Mouse (Mus musculus) CH12.LX (cell line): Measurements from ENCODE around the gene Fpgs. TPM values are rescaled to one million over a fixed set of nuclear protein-coding genes. Genes with fewer than 3 reads are reported as not detected.

Experiments used
- DNase-seq: peaks from one replicate; pipeline ENCODE4 v3.0.0-alpha.2; 2013; ENCODE audit errors: extremely low read depth
- H3K27ac ChIP-seq: 2 replicates; pipeline ENCODE4 v1.5.1; 2012; ENCODE audit warnings: low read depth, mild to moderate bottlenecking, control low read depth, moderate library complexity; ENCODE audit not compliant: insufficient read depth
- H3K27me3 ChIP-seq: replicated peaks from 2 replicates; pipeline ENCODE3; 2012; ENCODE audit warnings: inconsistent platforms
- H3K36me3 ChIP-seq, 2 experiments: replicated peaks in 1 of 2; 2 replicates each; pipeline versions ENCODE3 to v1.6.1; 2012; ENCODE audit warnings: inconsistent platforms in 1 of 2, low read length in 1 of 2, mild to moderate bottlenecking in 1 of 2, mixed read lengths in 1 of 2, moderate library complexity in 1 of 2; ENCODE audit not compliant: control insufficient read depth in 1 of 2, insufficient read depth in 1 of 2
- H3K4me1 ChIP-seq, 2 experiments: 2 replicates each; pipeline ENCODE4 v1.6.1; 2012; ENCODE audit warnings: inconsistent platforms in 1 of 2, moderate library complexity in 1 of 2; ENCODE audit not compliant: insufficient read depth in 2 of 2, control insufficient read depth in 1 of 2
- H3K4me2 ChIP-seq: 2 replicates; pipeline ENCODE4 v1.6.1; 2012; ENCODE audit warnings: low read depth, mild to moderate bottlenecking, control low read depth; ENCODE audit not compliant: poor library complexity, insufficient read depth, severe bottlenecking
- H3K4me3 ChIP-seq, 3 experiments: fragments of 150-350 bp in 1 of 3; sonication (generic) in 1 of 3; replicated peaks in 1 of 3; 2 replicates each; pipeline versions ENCODE3 to v1.5.1; 2011 to 2012; ENCODE audit warnings: low read depth in 2 of 3, low read length in 2 of 3, mild to moderate bottlenecking in 2 of 3, moderate library complexity in 2 of 3, control low read depth in 1 of 3, improper control_type of control experiment in 1 of 3, inconsistent platforms in 1 of 3, mixed read lengths in 1 of 3; ENCODE audit not compliant: poor library complexity in 1 of 3
- H3K79me2 ChIP-seq: replicated peaks from 2 replicates; pipeline ENCODE4 v1.6.1; 2012; ENCODE audit warnings: mild to moderate bottlenecking, moderate library complexity; ENCODE audit not compliant: control insufficient read depth, poor library complexity, insufficient read depth, severe bottlenecking; ENCODE audit errors: extremely low read depth
- H3K9ac ChIP-seq: 2 replicates; pipeline ENCODE4 v1.6.1; 2012; ENCODE audit warnings: low read depth, mild to moderate bottlenecking, control low read depth, moderate library complexity; ENCODE audit not compliant: insufficient read depth
- H3K9me3 ChIP-seq: replicated peaks from 2 replicates; pipeline ENCODE3; 2012; ENCODE audit warnings: low read length, inconsistent platforms, mixed read lengths
- CHD1 ChIP-seq: IDR thresholded peaks from 2 replicates; pipeline ENCODE4 v1.6.1; 2012; ENCODE audit warnings: low read depth, low read length, improper control_type of control experiment, inconsistent platforms
- CHD2 ChIP-seq: IDR thresholded peaks from 2 replicates; pipeline ENCODE4 v1.6.1; 2011; ENCODE audit warnings: low read length, improper control_type of control experiment
- CTCF ChIP-seq, 2 experiments: IDR thresholded peaks in 1 of 2; conservative IDR thresholded peaks in 1 of 2; 2 replicates each; pipeline ENCODE4 v1.5.1; 2011 to 2012; ENCODE audit warnings: low read depth in 2 of 2, low read length in 2 of 2, improper control_type of control experiment in 1 of 2, inconsistent platforms in 1 of 2, mild to moderate bottlenecking in 1 of 2, moderate library complexity in 1 of 2
- ETS1 ChIP-seq: conservative IDR thresholded peaks from 2 replicates; pipeline ENCODE4 v1.6.1; 2012; ENCODE audit warnings: low read depth, mild to moderate bottlenecking, inconsistent platforms, low read length, improper control_type of control experiment, moderate library complexity
- GABPA ChIP-seq: IDR thresholded peaks from 2 replicates; pipeline ENCODE4 v1.6.1; 2012; ENCODE audit warnings: low read depth, low read length, improper control_type of control experiment, inconsistent platforms; ENCODE audit not compliant: insufficient replicate concordance
- IRF4 ChIP-seq: IDR thresholded peaks from 2 replicates; pipeline ENCODE4 v1.6.1; 2014; ENCODE audit warnings: low read depth, mild to moderate bottlenecking, inconsistent platforms, low read length, improper control_type of control experiment
- JUND ChIP-seq: conservative IDR thresholded peaks from 2 replicates; pipeline ENCODE4 v1.6.1; 2011; ENCODE audit warnings: low read depth, low read length, improper control_type of control experiment
- MAX ChIP-seq: IDR thresholded peaks from 2 replicates; pipeline ENCODE4 v1.6.1; 2011; ENCODE audit warnings: low read length, improper control_type of control experiment
- MEF2A ChIP-seq: IDR thresholded peaks from 2 replicates; pipeline ENCODE4 v1.6.1; 2014; ENCODE audit warnings: low read depth, mild to moderate bottlenecking, inconsistent platforms, low read length, improper control_type of control experiment, borderline replicate concordance
- NELFE ChIP-seq: IDR thresholded peaks from 2 replicates; pipeline ENCODE4 v1.6.1; 2011; ENCODE audit warnings: low read depth, low read length, improper control_type of control experiment
- NRF1 ChIP-seq: IDR thresholded peaks from 2 replicates; pipeline ENCODE4 v1.6.1; 2014; ENCODE audit warnings: low read depth, mild to moderate bottlenecking, inconsistent platforms, low read length, improper control_type of control experiment, moderate library complexity
- PAX5 ChIP-seq: IDR thresholded peaks from 2 replicates; pipeline ENCODE4 v1.6.1; 2012; ENCODE audit warnings: low read length, inconsistent platforms, mixed read lengths
- POLR2A ChIP-seq: IDR thresholded peaks from 2 replicates; pipeline ENCODE4 v1.6.1; 2011; ENCODE audit warnings: low read depth, mild to moderate bottlenecking, improper control_type of control experiment, low read length
- RCOR1 ChIP-seq: conservative IDR thresholded peaks from 2 replicates; pipeline ENCODE4 v1.6.1; 2012; ENCODE audit warnings: low read depth, mild to moderate bottlenecking, inconsistent platforms, low read length, improper control_type of control experiment
- UBTF ChIP-seq: IDR thresholded peaks from 2 replicates; pipeline ENCODE4 v1.6.1; 2012; ENCODE audit warnings: low read depth, mild to moderate bottlenecking, inconsistent platforms, low read length, improper control_type of control experiment, moderate library complexity
- USF1 ChIP-seq: IDR thresholded peaks from 2 replicates; pipeline ENCODE4 v1.6.1; 2014; ENCODE audit warnings: low read depth, mild to moderate bottlenecking, inconsistent platforms, low read length, improper control_type of control experiment
- USF2 ChIP-seq: conservative IDR thresholded peaks from 2 replicates; pipeline ENCODE4 v1.6.1; 2011; ENCODE audit warnings: low read depth, low read length, improper control_type of control experiment
- ZC3H11A ChIP-seq: IDR thresholded peaks from 2 replicates; pipeline ENCODE4 v1.6.1; 2012; ENCODE audit warnings: low read depth, mild to moderate bottlenecking, inconsistent platforms, low read length, improper control_type of control experiment
- ZKSCAN1 ChIP-seq: IDR thresholded peaks from 2 replicates; pipeline ENCODE4 v1.6.1; 2012; ENCODE audit warnings: low read depth, inconsistent platforms, low read length, improper control_type of control experiment, borderline replicate concordance
- ZNF384 ChIP-seq: IDR thresholded peaks from 2 replicates; pipeline ENCODE4 v1.6.1; 2012; ENCODE audit warnings: low read depth, low read length, improper control_type of control experiment, inconsistent platforms
- dilution Hi-C: fragments of 300-500 bp; cut with MboI; formaldehyde crosslinking; loops from 2 replicates; pipeline ENCODE4 v1.14.3; 2020; ENCODE audit warnings: low sequenced_read_pairs; ENCODE audit not compliant: extremely low pct_unique_long_range_greater_than_20kb, extremely low pct_ligation_motif_present
- in situ Hi-C: fragments of 300-500 bp; cut with MboI; formaldehyde crosslinking; loops from 3 replicates; pipeline ENCODE4 v1.14.3; 2019; ENCODE audit warnings: low sequenced_read_pairs, low pct_ligation_motif_present, low pct_unique_long_range_greater_than_20kb, mixed read lengths
- polyA plus RNA-seq: library from polyadenylated mRNA; unstranded; fragments of >175 nt; gene quantifications from 2 replicates; pipeline ENCODE4 v1.2.1, GENCODE M21; 2012; ENCODE audit warnings: low read depth; ENCODE audit not compliant: insufficient read length
- total RNA-seq, 2 experiments: library from RNA; depleted of rRNA; stranded (reverse); fragments of 300-350 nt in 1 of 2; fragments of >200 nt in 1 of 2; gene quantifications; 2 replicates each; pipeline ENCODE4 v1.2.3; 2012 to 2014

Gene Fpgs
- total and polyA plus RNA-seq, 3 experiments: 31.8 to 59.2 (median 41.8) TPM

- H3K4me2 ChIP-seq: no peak overlapping the region
- DNase-seq: no peak
- no peak overlapping the region for H3K9ac ChIP-seq
- H3K4me1 ChIP-seq: peaks cover 9 to 26% of the 10 kb centered on the region in 2 experiments
- H3K79me2 ChIP-seq: no peaks in the 10 kb centered on the region
- H3K4me3 ChIP-seq: no peak overlapping the region
- peaks cover 0 to 2% of the 10 kb centered on the region in 2 experiments for H3K36me3 ChIP-seq
- in situ Hi-C loops: no loop called here
- TF ChIP-seq JUND (no peak), PAX5 (no peak), ETS1 (no peak), UBTF (no peak), NELFE (no peak), ZNF384 (no peak), POLR2A (no peak), ZC3H11A (no peak), CHD2 (no peak), CTCF (conservative IDR thresholded peaks at IDR 0.05 in 1 of 2, IDR thresholded peaks at IDR 0.05 in 1 of 2; ENCODE audit: low read depth in 2 of 2, low read length in 2 of 2) (no peak), NRF1 (no peak), GABPA (no peak), RCOR1 (no peak), CHD1 (no peak), USF1 (no peak), USF2 (no peak), MAX (no peak)
- H3K27ac ChIP-seq: no peak overlapping the region
- no peaks in the 10 kb centered on the region for H3K27me3 ChIP-seq
- H3K9me3 ChIP-seq: no peaks in the 10 kb centered on the region
- dilution Hi-C loops: no loop called here
Measured at GRCm38 (mm10) chr2:32637778-32638281, 66.1 kb downstream of the Fpgs start.

DNA sequence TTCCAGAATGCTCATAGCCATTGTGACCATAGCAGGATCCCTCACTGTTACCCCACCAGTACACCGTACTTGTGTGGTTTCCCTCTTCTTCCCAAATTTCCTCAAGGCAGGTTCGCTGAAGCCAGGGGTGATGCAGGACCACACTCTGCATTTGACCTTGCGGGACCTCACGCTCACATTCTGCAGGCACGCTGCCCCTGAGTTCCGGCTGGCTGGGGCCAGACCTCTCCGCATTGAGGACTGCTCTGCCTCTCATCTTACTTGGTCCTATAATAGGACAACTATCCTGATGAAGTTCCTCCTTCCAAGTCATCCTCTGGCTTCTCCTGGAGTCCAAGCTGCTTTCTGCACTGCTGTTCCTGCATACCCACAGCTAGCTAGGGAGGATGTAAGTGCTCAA lies 67.3 kb downstream of the Fpgs start:
- Histone ChIP-seq H3K9me3 (no peaks in the 10 kb centered on the region), H3K4me3 (no peak overlapping the region), H3K9ac (no peak overlapping the region), H3K4me2 (no peak overlapping the region), H3K79me2 (no peaks in the 10 kb centered on the region), H3K27ac (no peak overlapping the region)
- dilution Hi-C loops: no loop called here
- TF ChIP-seq IRF4 (no peak), MEF2A (no peak), ZKSCAN1 (no peak), UBTF (no peak)
- TF ChIP-seq, all 38 proteins: peak for 0
- peaks cover 0 to 2% of the 10 kb centered on the region in 2 experiments for H3K36me3 ChIP-seq
- H3K4me1 ChIP-seq: peaks cover 9 to 32% of the 10 kb centered on the region in 2 experiments
- DNase-seq: no peak
- in situ Hi-C loops: no loop called here
- H3K27me3 ChIP-seq: no peaks in the 10 kb centered on the region
